Mouse (Mus musculus) heart, embryonic 14.5 days (tissue): ENCODE measurements around the gene 4930467E23Rik. TPM values are rescaled to one million over a fixed set of nuclear protein-coding genes. Genes with fewer than 3 reads are reported as not detected.
"Not testable (repeated sequence)": the region's sequence is repeated elsewhere in the genome, so short reads cannot be mapped to it uniquely, and the experiment has no call there.

Experiments used
- ATAC-seq: fragments of 200-750 bp; cut with Nextera tagmentation; 2 replicates; pipeline ENCODE4 v1.8.0; 2017; ENCODE audit warnings: low read depth, moderate TSS enrichment; ENCODE audit not compliant: insufficient number of reproducible peaks, insufficient read depth, low FRiP score
- H3K27ac ChIP-seq, 2 experiments: fragments of 200-500 bp in 1 of 2; fragments of 300-500 bp in 1 of 2; sonication (generic) in 1 of 2; replicated peaks in 1 of 2; 2 replicates each; pipeline ENCODE4 v1.5.1; 2012 to 2014; ENCODE audit warnings: low read depth in 2 of 2, low read length in 2 of 2, control low read depth in 1 of 2, mild to moderate bottlenecking in 1 of 2, mixed read lengths in 1 of 2; ENCODE audit not compliant: control insufficient read depth in 1 of 2, insufficient read depth in 1 of 2
- H3K27me3 ChIP-seq: fragments of 300-500 bp; sonication (generic); 2 replicates; pipeline ENCODE4 v1.6.1; 2014; ENCODE audit warnings: mild to moderate bottlenecking, low read length, control low read depth; ENCODE audit not compliant: control insufficient read depth, insufficient read depth
- H3K36me3 ChIP-seq: fragments of 300-500 bp; sonication (generic); 2 replicates; pipeline ENCODE4 v1.6.1; 2014; ENCODE audit warnings: mild to moderate bottlenecking, control low read depth, low read length, mixed read lengths; ENCODE audit not compliant: control insufficient read depth, insufficient read depth
- H3K4me1 ChIP-seq, 2 experiments: fragments of 200-500 bp in 1 of 2; fragments of 300-500 bp in 1 of 2; sonication (generic) in 1 of 2; 2 replicates each; pipeline ENCODE4 v1.6.1; 2012 to 2014; ENCODE audit warnings: low read length in 2 of 2, control low read depth in 1 of 2, mixed read lengths in 1 of 2; ENCODE audit not compliant: control insufficient read depth in 2 of 2, insufficient read depth in 2 of 2
- H3K4me2 ChIP-seq: fragments of 300-500 bp; sonication (generic); 2 replicates; pipeline ENCODE4 v1.6.1; 2014; ENCODE audit warnings: mild to moderate bottlenecking, low read length
- H3K4me3 ChIP-seq, 2 experiments: fragments of 200-500 bp in 1 of 2; fragments of 300-500 bp in 1 of 2; sonication (generic) in 1 of 2; 2 replicates each; pipeline ENCODE4 v1.5.1; 2012 to 2014; ENCODE audit warnings: low read length in 2 of 2, mild to moderate bottlenecking in 2 of 2, control low read depth in 1 of 2, low read depth in 1 of 2, moderate library complexity in 1 of 2; ENCODE audit not compliant: control insufficient read depth in 1 of 2, insufficient read depth in 1 of 2
- H3K9ac ChIP-seq: fragments of 300-500 bp; sonication (generic); 2 replicates; pipeline ENCODE4 v1.6.1; 2014; ENCODE audit warnings: mild to moderate bottlenecking, low read length
- H3K9me3 ChIP-seq: fragments of 300-500 bp; sonication (generic); 2 replicates; pipeline ENCODE4 v1.6.1; 2016; ENCODE audit warnings: low read length, control low read depth; ENCODE audit not compliant: control insufficient read depth
- WGBS: fragments of 180-500 bp; shearing (Covaris S2); extraction: QIAGEN DNeasy Blood & Tissue Kit; methylation state at CpG from one replicate; pipeline ENCODE4 v1.1.7; 2014; 5-methylcytosine and 5-hydroxymethylcytosine counted together
- polyA plus RNA-seq: library from polyadenylated mRNA; unstranded; fragments of >200 nt; fragmentation: Nextera tagmentation; extraction: Ambion mirVana; gene quantifications from 2 replicates; pipeline ENCODE4 v1.2.1, GENCODE M21; 2014

4930467E23Rik gene
- polyA plus RNA-seq, 1 experiment from 2014 or later = not detected

DNA sequence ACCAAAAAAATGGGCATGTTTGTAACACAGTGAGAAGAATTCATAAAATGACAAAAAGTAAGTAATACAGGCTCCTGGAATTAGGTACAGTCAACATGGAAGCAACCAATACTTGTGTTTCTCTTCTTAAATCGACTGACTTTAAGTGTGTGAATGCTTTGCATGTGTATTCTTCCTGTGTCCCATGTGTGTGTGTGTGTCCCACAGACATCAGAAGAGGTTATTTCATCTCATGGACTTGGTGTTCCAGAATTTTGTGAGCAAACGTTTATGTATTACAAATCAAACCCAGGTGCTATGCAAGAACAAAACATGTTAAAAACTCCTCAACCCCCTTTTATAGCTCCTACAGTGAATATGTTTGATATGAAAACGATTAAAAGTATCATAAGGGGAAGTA lies 24.8 kb downstream of the 4930467E23Rik start:
- not testable (repeated sequence) for H3K4me3 ChIP-seq, H3K4me1 ChIP-seq
- 50% methylated on average over 2 of the region's 3 CpGs for WGBS

DNA sequence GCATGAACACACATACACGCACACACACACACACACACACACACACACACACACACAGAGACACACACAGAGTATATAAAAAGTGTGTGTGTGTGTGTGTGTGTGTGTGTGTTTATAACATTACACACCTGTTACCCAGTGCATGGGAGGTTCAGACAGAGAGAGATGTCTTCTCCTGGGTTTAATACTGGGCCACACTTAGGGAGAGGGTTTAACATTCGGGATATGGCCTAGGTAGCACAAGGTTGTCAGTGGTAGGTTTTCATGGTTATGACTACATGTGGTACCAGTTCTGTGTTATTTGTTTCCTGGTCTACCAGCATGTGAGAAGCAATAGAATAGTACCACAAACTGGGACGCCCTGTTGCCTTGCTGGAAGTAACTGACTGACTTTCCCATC lies 25.6 kb downstream of the 4930467E23Rik start:
- H3K27me3 ChIP-seq, H3K4me2 ChIP-seq, H3K27ac ChIP-seq, H3K4me1 ChIP-seq, H3K36me3 ChIP-seq, H3K9me3 ChIP-seq, H3K4me3 ChIP-seq, H3K9ac ChIP-seq, ATAC-seq: not testable (repeated sequence)
- WGBS = 59% methylated on average over 3 of the region's 3 CpGs

More for the DNA sequence above, 24.8 kb downstream of the 4930467E23Rik start:
- H3K27ac ChIP-seq, H3K4me2 ChIP-seq, H3K9me3 ChIP-seq, H3K9ac ChIP-seq, ATAC-seq, H3K36me3 ChIP-seq, H3K27me3 ChIP-seq: not testable (repeated sequence)

DNA sequence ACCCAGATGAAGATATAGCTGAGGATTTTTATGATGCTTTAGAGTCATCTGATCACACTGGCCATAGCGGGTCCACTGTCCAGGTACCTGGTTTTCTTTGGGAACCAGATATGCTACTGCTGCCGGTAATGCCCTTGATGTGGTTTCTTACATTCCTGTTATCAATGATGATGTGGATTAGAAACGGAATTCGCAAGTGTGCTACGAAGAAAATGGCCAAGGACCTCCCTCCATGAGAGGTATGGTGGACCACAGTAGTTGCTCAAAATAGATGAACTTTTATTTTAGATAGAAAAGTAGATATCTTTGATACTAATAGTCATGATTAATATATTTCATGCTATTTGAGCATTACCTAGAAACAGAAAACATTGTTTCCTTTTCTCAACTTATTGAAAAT lies 32.3 kb downstream of the 4930467E23Rik start:
- not testable (repeated sequence) for H3K9ac ChIP-seq, H3K9me3 ChIP-seq, H3K36me3 ChIP-seq, H3K4me2 ChIP-seq, ATAC-seq, H3K4me3 ChIP-seq, H3K27me3 ChIP-seq, H3K4me1 ChIP-seq, H3K27ac ChIP-seq
- 73% methylated on average over 5 of the region's 5 CpGs for WGBS

DNA sequence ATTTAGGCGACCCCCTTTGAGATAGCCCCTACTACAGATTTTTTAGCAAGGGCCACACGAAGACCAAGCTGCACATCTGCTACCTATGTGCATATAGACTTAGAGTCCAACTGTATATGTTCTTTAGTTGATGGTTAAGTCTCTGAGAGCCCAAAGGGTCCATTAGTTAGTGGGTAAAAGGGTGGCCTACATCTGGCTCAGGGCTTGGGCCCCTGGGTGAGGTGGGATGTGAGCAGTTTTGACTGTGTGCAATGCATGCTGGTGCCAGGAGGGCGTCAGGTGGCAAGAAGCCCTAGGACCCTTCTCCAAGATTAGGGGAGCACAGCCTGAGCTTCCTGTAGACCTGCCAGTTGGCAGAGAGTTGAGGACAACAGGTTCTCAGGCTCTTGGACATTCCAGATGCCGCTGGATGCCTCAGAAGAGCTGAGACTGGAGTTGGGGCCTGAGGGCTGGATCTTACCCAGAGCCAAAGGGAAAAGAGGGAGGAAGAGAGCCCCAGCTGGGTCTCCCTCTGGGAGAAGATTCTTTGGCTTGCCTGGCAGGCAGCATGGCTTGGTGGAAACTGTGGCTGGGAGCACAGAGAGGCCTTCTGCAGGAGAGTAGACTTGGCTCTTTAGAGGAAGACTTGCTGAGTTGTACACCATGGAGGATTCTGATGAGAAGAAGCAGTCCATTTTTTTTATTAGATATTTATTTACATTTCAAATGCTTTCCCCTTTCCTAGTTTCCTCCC lies 33.6 kb downstream of the 4930467E23Rik start:
- H3K27ac ChIP-seq, H3K36me3 ChIP-seq, H3K9ac ChIP-seq, H3K27me3 ChIP-seq, H3K9me3 ChIP-seq, ATAC-seq, H3K4me2 ChIP-seq, H3K4me3 ChIP-seq, H3K4me1 ChIP-seq: not testable (repeated sequence)
- 52% methylated on average over 4 of the region's 4 CpGs for WGBS

DNA sequence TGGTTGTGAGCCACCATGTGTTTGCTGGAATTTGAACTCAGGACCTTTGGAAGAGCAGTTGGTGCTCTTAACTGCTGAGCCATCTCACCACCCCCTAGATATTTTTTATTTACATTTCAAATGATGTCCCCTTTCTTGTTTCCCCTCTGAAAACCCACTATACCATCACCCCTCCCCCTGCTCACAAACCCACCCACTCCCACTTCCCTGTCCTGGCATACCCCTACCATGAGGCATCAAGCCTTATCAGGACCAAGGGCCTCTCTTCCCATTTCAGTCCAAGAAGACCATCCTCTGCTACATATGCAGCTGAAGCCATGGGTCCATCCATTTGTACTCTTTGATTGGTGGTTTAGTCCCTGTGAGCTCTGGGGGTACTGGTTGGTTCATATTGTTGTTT lies 36.2 kb downstream of the 4930467E23Rik start:
- not testable (repeated sequence) for H3K27ac ChIP-seq, ATAC-seq, H3K9ac ChIP-seq, H3K9me3 ChIP-seq, H3K4me1 ChIP-seq, H3K4me3 ChIP-seq, H3K36me3 ChIP-seq, H3K27me3 ChIP-seq, H3K4me2 ChIP-seq

DNA sequence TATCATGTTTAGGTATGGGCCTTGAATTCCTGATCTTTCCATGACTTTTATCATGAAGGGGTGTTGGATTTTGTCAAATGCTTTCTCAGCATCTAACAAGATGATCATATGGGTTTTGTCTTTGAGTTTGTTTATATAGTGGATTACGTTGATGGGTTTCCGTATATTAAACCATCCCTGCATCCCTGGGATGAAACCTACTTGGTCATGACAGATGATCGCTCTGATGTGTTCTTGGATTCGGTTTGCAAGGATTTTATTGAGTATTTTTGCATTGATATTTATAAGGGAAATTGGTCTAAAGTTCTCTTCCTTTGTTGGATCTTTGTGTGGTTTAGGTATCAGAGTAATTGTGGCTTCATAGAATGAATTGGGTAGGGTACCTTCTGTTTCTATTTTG lies 44.1 kb downstream of the 4930467E23Rik start:
- not testable (repeated sequence) for H3K27ac ChIP-seq, H3K27me3 ChIP-seq, H3K9ac ChIP-seq, H3K4me2 ChIP-seq, H3K4me1 ChIP-seq, ATAC-seq, H3K9me3 ChIP-seq, H3K36me3 ChIP-seq, H3K4me3 ChIP-seq
- 77% methylated on average over 4 of the region's 4 CpGs for WGBS

DNA sequence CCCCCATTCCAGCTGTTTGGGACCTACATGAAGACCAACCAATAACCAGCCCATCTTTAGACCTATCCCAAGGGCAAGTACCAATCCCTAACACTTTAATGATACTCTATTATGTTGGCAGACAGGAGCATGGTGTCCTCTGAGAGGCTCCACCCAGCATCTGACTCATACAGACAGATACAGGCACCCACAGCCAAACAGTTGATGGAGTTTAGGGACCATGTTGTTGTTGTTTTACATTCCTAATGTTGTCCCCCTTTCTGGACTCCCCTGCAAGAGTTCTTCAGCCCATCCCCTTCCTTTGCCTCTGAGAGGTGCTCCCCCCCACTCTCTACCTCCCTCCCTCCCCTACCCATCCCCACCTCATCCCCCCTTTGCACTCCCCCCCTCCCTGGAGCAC lies 46.9 kb downstream of the 4930467E23Rik start:
- not testable (repeated sequence) for H3K4me1 ChIP-seq, H3K9ac ChIP-seq, H3K9me3 ChIP-seq, H3K27ac ChIP-seq, H3K36me3 ChIP-seq, H3K27me3 ChIP-seq, H3K4me2 ChIP-seq, H3K4me3 ChIP-seq, ATAC-seq

DNA sequence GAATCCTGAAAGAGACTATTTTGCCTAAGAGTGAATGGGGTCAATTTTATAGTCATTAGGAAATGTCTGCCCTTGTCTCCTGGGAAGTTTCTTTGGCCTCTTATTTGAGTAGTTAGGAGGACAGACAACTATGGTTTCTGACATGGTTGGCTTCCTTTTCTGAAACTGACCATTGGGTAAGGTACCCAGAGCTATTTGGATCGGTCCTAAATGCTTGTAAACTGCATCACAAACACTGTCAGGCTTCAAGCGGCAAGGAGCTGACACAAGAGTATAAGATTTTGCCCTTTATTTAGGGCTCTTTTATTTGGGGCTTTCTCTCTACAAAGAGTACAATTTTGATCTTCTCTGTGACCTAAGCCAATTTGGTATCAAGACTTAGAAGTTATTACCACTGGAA lies 48.1 kb downstream of the 4930467E23Rik start:
- not testable (repeated sequence) for H3K4me1 ChIP-seq, H3K27me3 ChIP-seq, H3K27ac ChIP-seq, H3K4me3 ChIP-seq, H3K9ac ChIP-seq, H3K9me3 ChIP-seq, H3K36me3 ChIP-seq, H3K4me2 ChIP-seq, ATAC-seq
- WGBS = 18% methylated on average over 2 of the region's 2 CpGs
